Mouse (Mus musculus) stomach, postnatal 0 days (tissue): Measurements from ENCODE around the gene Zfand5.

ENCODE experiments used
- CTCF ChIP-seq: IDR thresholded peaks from 2 replicates; pipeline ENCODE4 v1.5.1; 2016; ENCODE audit warnings: antibody characterized with exemption, low read depth, mild to moderate bottlenecking, moderate library complexity
- EP300 ChIP-seq: optimal IDR thresholded peaks from 2 replicates; pipeline ENCODE3; 2016; ENCODE audit warnings: antibody characterized with exemption

GRCm38 (mm10) chr19:21260280-21260679 is 11.8 kb upstream of the Zfand5 start:
- TF ChIP-seq CTCF: no peak
- no peak for TF ChIP-seq EP300
